Mouse (Mus musculus) testis, adult 10 weeks (tissue): ENCODE data around the gene Slc22a6. TPM values are rescaled to one million over a fixed set of nuclear protein-coding genes. Genes with fewer than 3 reads are reported as not detected.

Experiments used
- polyA plus RNA-seq: library from polyadenylated mRNA; stranded (reverse); fragments of 350-450 nt; fragmentation: Illumina TruSeq; extraction: RNeasy Lipid Tissue Mini Kit (QIAGEN cat#74804); gene quantifications from one replicate; pipeline ENCODE4 v1.2.3, GENCODE M21; 2014; ENCODE audit warnings: low read depth, low replicate concordance

Slc22a6 gene
- not detected for polyA plus RNA-seq

DNA sequence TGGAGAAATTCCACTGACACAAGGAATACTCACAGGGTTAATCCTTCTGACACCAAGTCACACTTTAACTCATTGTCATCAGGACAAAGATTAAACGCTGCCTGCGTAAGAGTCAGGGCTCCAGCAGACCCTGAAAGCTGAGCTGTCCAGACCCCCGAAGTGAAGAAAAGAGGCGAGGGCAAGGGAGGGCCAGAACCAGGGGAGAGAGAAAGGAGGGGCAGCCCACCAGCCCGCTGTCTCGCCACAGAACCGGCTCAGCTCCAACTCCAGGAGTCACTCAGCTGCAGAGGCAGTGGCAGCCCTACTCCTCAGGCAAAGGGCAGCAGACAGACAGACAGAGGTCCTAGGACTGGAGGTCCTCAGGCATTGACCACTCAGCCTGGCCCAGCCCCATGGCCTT, at the start of gene Slc22a6:
Slc22a6 (plus strand) TSS at position 136 of the 400 bp plus-strand sequence.

DNA sequence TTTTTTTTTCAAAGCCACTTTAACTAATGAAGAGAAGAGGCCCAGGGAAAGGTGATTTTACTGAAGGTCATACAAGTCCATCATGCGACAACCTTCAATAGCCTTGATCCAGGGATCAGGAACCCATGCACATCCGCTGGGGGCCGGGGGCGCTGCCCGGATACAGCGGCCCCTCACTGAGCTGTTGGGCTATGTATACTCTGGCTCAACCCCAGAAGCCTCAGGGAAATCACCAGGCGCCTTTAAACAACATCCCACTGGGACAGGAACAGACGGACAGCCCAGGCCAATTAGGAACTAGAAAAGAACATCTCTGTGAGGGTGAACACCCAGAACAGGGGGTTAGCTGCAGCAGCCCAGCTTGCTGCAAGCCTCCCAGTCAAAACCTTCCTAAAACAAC, 26.9 kb upstream of the Slc22a6 start, which contains the start of gene Slc22a8:
Slc22a8 (plus strand) TSS at position 301 of the 400 bp plus-strand sequence.

DNA sequence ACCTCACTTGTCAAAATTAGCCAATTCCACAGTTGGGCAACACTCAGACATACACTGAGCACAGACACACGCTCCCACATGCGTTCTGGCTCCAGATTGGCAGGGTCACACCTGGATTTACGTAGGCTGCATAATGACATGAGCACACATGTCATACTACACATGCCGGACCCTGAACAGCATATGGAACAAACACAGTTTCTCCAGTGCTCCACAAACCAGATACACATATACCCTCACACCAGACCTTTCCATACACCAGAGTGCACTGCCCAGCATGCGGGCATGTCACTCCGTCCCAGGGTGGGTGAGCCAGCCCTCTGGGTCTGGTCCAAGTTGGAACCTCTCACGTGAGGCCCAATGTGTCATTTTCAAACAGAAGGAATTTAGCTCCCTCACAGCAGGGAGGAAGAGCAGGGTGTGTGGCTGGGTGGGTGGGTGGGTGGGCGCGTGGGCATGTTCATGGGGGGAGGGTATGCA, 45.6 kb downstream of the Slc22a6 start, which contains the start of gene Chrm1:
Chrm1 (plus strand) TSS at position 430 of the 480 bp plus-strand sequence.

Other genes starting within 250 kb of the Slc22a6 start
- 0.41 TPM for gene Slc22a30, start 212.9 kb upstream of the Slc22a6 start, polyA plus RNA-seq
- gene Slc22a8, start 26.8 kb upstream of the Slc22a6 start, polyA plus RNA-seq = not detected
- gene Chrm1, start 45.8 kb downstream of the Slc22a6 start, polyA plus RNA-seq = not detected
- 109 TPM for gene Slc3a2, start 105.3 kb downstream of the Slc22a6 start, polyA plus RNA-seq
- gene Wdr74, start 117.8 kb downstream of the Slc22a6 start, polyA plus RNA-seq = 12.8 TPM
- 11.7 TPM for gene 1700092M07Rik, start 122.7 kb downstream of the Slc22a6 start, polyA plus RNA-seq
- gene Stx5a, start 123.4 kb downstream of the Slc22a6 start, polyA plus RNA-seq = 48.6 TPM
- gene Nxf1, start 139.0 kb downstream of the Slc22a6 start, polyA plus RNA-seq = 182 TPM
- 4.5 TPM for gene Tmem223, start 153.0 kb downstream of the Slc22a6 start, polyA plus RNA-seq
- gene Tmem179b, start 156.4 kb downstream of the Slc22a6 start, polyA plus RNA-seq = 14.4 TPM
- gene Taf6l, start 168.4 kb downstream of the Slc22a6 start, polyA plus RNA-seq = 3.2 TPM
- 51.5 TPM for gene Polr2g, start 180.5 kb downstream of the Slc22a6 start, polyA plus RNA-seq
- 5.3 TPM for gene Zbtb3, start 184.5 kb downstream of the Slc22a6 start, polyA plus RNA-seq
- 14.5 TPM for gene Ttc9c, start 201.3 kb downstream of the Slc22a6 start, polyA plus RNA-seq
- 45.8 TPM for gene Hnrnpul2, start 202.0 kb downstream of the Slc22a6 start, polyA plus RNA-seq
- 0.76 TPM for gene AC129217.1, start 211.7 kb downstream of the Slc22a6 start, polyA plus RNA-seq
- 360 TPM for gene Bscl2, start 219.4 kb downstream of the Slc22a6 start, polyA plus RNA-seq
- gene Gng3, start 221.2 kb downstream of the Slc22a6 start, polyA plus RNA-seq = 0.53 TPM
- gene Lrrn4cl, start 232.7 kb downstream of the Slc22a6 start, polyA plus RNA-seq = 0.56 TPM